Mouse (Mus musculus): ENCODE results near the gene Taar7d.

DNA sequence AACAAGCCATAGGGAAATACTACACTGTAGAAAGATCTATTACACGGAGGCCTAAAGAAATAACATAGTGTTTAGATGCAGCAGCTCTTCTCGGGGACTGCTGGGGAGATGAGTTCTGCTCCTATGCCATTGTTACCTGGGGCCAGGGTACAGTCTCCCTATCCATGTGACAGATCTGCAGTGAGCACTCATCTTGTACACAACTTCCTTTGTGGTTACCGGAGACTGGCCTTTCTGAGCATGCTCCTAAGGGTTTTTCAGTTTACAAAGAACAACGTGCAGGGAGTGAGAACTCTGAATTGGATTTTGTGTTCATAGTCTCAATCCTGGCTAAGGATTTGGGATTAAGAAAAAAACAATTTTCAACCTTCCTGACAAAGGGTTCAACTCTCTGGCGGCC is 40.6 kb upstream of the Taar7d start:
- TF ChIP-seq CTCF (IDR thresholded peaks at IDR 0.05; ENCODE audit: low read depth) (no peak), EP300 (IDR thresholded peaks at IDR 0.05; ENCODE audit: low read depth) (no peak)

Measured in liver, postnatal 0 days (tissue).